Mouse (Mus musculus): ENCODE data around the gene Spata22.

- TF ChIP-seq CTCF (IDR thresholded peaks at IDR 0.05; ENCODE audit: insufficient read depth, low read length) (no peak), POLR2A (IDR thresholded peaks at IDR 0.05; ENCODE audit: borderline replicate concordance, extremely low read depth, low read depth, low read length) (no peak)
Observed at GRCm38 (mm10) chr11:73395374-73395773, 65.8 kb downstream of the Spata22 start.

Measured in lung, adult 2 months (tissue).